Comparison of ENCODE assay signal across 11 mouse cellular contexts in the genomic region with DNA sequence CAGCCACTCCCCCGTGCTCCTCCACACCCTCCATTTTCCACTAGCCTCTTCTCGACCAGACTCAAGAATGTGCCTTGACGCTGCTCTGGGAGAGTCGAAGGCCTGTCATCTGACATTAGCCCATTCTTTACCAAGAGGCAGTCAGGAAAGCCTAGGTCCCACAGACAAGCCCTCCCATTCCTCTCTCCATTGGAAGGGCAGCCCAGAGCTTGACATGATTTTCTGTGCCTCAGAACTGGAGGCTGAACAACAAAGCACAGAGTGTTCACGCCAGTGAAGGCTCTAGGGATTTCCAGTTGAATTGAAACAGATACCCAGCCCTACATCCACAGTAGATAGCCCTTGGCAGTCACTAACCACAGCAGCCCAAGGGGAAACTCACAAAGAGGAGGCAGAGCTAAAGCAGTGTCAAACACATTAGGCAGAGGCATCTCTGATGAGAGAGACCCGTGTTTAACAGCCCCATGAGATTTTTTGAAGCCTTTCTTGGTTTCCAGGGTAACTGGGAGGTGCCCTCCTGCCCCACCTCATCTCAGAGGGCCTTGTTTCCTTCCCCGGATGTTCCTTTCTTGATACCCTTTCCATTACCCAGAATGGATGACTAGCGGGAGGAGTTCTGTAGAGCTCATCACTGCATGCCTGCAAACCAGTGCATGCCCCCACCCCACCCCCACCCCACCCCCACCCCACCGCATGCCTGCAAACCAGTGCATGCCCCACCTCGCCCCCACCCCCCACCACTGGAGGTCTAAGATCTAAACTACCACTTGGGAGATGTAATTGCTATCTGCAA. TPM values are rescaled to one million over a fixed set of nuclear protein-coding genes. Genes with fewer than 3 reads are reported as not detected.
A peak's percentile ranks its signal among the peaks of the same experiment; 100 is the strongest.
DNase-seq lines count a peak whose midpoint lies in the region; ATAC-seq lines count a peak whose summit lies in the region.
"Had no signal": no experiment of that assay in that cellular context is flagged by ENCODE, and none has a peak within 500 bp of the region (broad histone marks: within the 10 kb centered on the region; RNA-seq: fewer than 3 reads in every experiment).

No protein-coding gene starts in this region.

- H3K4me3 ChIP-seq in embryonic facial prominence, embryonic 10.5 days = no peak overlapping the region
- H3K4me3 ChIP-seq in heart, embryonic 10.5 days = no peak overlapping the region
- no peak overlapping the region for H3K4me3 ChIP-seq in limb, embryonic 15.5 days
- H3K4me3 ChIP-seq: liver, embryonic 13.5 days had no signal

- peaks cover 26% of the 10 kb centered on the region for H3K4me1 ChIP-seq in embryonic facial prominence, embryonic 10.5 days
- peaks cover 12% of the 10 kb centered on the region for H3K4me1 ChIP-seq in heart, embryonic 10.5 days
- H3K4me1 ChIP-seq in limb, embryonic 15.5 days = peaks cover 20% of the 10 kb centered on the region
- H3K4me1 ChIP-seq: liver, embryonic 13.5 days had no signal

- peak; percentile 15; the same call in 1 of the 2 replicates for ATAC-seq in limb, embryonic 15.5 days (ENCODE audit: insufficient number of reproducible peaks, low FRiP score, low TSS enrichment, low read depth)
- ATAC-seq in erythroid progenitor cell, adult 5-6 weeks (replicated peaks; ENCODE audit: low FRiP score, poor library complexity, severe bottlenecking) = no peak

- peak overlapping the region; percentile 25 for H3K27ac ChIP-seq in embryonic facial prominence, embryonic 10.5 days (replicated peaks)
- H3K27ac ChIP-seq in heart, embryonic 10.5 days = peak overlapping the region; percentile 60
- H3K27ac ChIP-seq in limb, embryonic 15.5 days = peak overlapping the region; percentile 30
- H3K27ac ChIP-seq: liver, embryonic 13.5 days had no signal

- DNase-seq in MN1 (ENCODE audit: low spot score) = peak; percentile 26
- peak; percentile 30 for DNase-seq in embryonic facial prominence, embryonic 10.5 days (ENCODE audit: low spot score)
- peak; percentile 74 for DNase-seq in heart, embryonic 10.5 days (ENCODE audit: low spot score)
- DNase-seq in right cerebral cortex, postnatal 36 days (ENCODE audit: low spot score in 2 of 2) = no peak
- DNase-seq in right cerebral cortex, adult 2 months (ENCODE audit: low spot score in 2 of 2) = no peak
- DNase-seq in spleen, postnatal 14 days (ENCODE audit: low spot score in 2 of 2) = no peak
- DNase-seq: cerebellum, adult 11 months; liver, embryonic 13.5 days had no signal

- H3K9ac ChIP-seq in limb, embryonic 15.5 days = no peak overlapping the region
- H3K9ac ChIP-seq: liver, embryonic 13.5 days had no signal

- H3K27me3 ChIP-seq in embryonic facial prominence, embryonic 10.5 days (replicated peaks; ENCODE audit: low read depth, poor library complexity, severe bottlenecking) = no peaks in the 10 kb centered on the region
- H3K27me3 ChIP-seq in heart, embryonic 10.5 days (ENCODE audit: insufficient read depth, poor library complexity, severe bottlenecking) = no peaks in the 10 kb centered on the region
- no peaks in the 10 kb centered on the region for H3K27me3 ChIP-seq in limb, embryonic 15.5 days
- H3K27me3 ChIP-seq: liver, embryonic 13.5 days had no signal

- H3K4me2 ChIP-seq in limb, embryonic 15.5 days = no peak overlapping the region
- H3K4me2 ChIP-seq: liver, embryonic 13.5 days had no signal

- 33% methylated on average over 10 of the region's 10 CpGs for WGBS in embryonic facial prominence, embryonic 10.5 days
- 47% methylated on average over 10 of the region's 10 CpGs for WGBS in heart, embryonic 10.5 days
- 39% methylated on average over 10 of the region's 10 CpGs for WGBS in limb, embryonic 15.5 days

- H3K36me3 ChIP-seq in embryonic facial prominence, embryonic 10.5 days (replicated peaks) = no peaks in the 10 kb centered on the region
- H3K36me3 ChIP-seq in heart, embryonic 10.5 days = no peaks in the 10 kb centered on the region
- no peaks in the 10 kb centered on the region for H3K36me3 ChIP-seq in limb, embryonic 15.5 days
- H3K36me3 ChIP-seq: G1E; liver, embryonic 13.5 days had no signal

- H3K9me3 ChIP-seq in embryonic facial prominence, embryonic 10.5 days = no peaks in the 10 kb centered on the region
- H3K9me3 ChIP-seq in heart, embryonic 10.5 days = no peaks in the 10 kb centered on the region
- no peaks in the 10 kb centered on the region for H3K9me3 ChIP-seq in limb, embryonic 15.5 days
- H3K9me3 ChIP-seq: G1E; liver, embryonic 13.5 days had no signal

RNA-seq across cellular contexts. Expression of gene Vit, which starts 13.7 kb away (rescaled TPM):
- 2.2 and 3.5 TPM in 2 replicates for polyA plus RNA-seq in embryonic facial prominence, embryonic 10.5 days (2016; fragmentation: Nextera tagmentation; extraction: Ambion mirVana)
- 0.12 and 0.23 TPM in 2 replicates for polyA plus RNA-seq in heart, embryonic 10.5 days (2016; fragmentation: Nextera tagmentation; extraction: Ambion mirVana)
- 1.5 and 1.9 TPM in 2 replicates for polyA plus RNA-seq in limb, embryonic 15.5 days (2015; fragmentation: Nextera tagmentation; extraction: Ambion mirVana)
- total RNA-seq in erythroid progenitor cell, adult 5-6 weeks (2015; ENCODE audit: low replicate concordance) = not detected in 2 replicates
- total RNA-seq in erythroid progenitor cell, adult 5-6 weeks (2017; ENCODE audit: low replicate concordance) = not detected in 2 replicates
- total RNA-seq: G1E had no signal
- polyA plus RNA-seq: G1E had no signal

Comparison
In these comparisons a context has a peak if more than half of its experiments do, and no peak if none do; other contexts are left out.
1. DNase-seq: peak in MN1 (single experiment), embryonic facial prominence, embryonic 10.5 days (single experiment) and heart, embryonic 10.5 days (single experiment); none in right cerebral cortex, postnatal 36 days (0 of 2), right cerebral cortex, adult 2 months (0 of 2) and spleen, postnatal 14 days (0 of 2).
2. Peak in every context shown above with its lines, with median percentiles within 50 percentile points of each other: H3K27ac ChIP-seq.